Mouse (Mus musculus): ENCODE measurements around the gene Dhx15.
"Not testable (repeated sequence)": the region's sequence is repeated elsewhere in the genome, so short reads cannot be mapped to it uniquely, and the experiment has no call there.

The Dhx15 gene

DNA sequence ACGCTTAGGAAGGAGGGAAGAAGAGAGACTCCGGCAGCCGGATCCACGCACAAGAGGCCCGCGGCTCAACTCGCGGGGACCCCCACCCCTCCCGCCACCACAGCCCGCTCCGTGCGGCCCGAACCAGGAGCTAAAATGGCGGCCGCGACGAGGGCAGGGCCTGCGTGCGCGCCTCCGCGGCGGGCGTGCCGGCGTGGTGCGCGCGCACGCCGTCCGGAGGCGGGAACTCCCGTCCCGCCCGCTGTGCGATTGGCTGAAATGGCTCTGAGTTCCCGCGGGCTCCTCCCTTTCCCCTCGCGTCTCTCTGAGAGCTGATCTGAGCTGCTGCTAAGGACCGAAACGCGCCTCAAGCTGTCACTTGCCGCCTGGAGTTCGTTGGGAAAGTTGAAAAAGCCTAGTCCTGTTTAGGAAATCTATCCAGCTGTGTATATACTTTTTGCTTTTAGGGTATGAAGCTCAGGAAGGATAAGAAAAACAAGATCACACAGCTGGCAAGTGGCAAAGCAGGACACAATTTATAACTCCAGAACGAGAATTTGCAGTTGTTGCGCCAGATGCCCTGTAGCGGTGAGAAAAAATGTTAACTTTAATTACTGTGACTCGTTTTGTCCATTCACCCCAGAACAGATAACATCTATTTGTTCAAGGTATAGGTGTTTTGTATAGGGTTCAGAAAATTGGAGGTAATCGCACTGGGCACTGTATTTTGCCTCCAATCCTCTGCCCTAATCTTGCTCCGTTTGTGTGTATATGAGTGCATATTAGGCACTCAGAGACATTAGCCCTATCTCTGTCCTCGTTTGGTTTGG is at the start of gene Dhx15:
Gene Dhx15 (minus strand): TSS at position 144 of the 809 bp plus-strand sequence.
- DNase-seq (ENCODE audit: low spot score in 2 of 2) = peak; percentile 91 to 92

DNA sequence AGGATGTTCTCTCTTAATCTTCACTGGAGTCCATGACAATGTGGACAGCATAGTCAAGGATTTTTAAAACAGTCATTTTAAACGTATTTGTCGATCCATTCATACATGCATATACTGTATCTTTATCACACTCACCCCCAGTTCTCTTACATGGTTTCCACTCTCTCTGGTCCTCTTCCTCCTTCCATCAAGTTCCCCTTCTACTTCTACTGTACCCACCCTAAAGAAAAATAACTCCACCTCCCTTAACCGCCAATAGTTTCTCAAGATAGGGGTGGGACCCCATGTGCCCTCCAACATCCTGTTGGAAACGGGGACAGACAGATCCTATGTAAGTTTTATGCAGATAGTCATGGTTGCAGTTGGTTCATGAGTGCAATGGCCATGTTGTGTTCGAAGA is 48.6 kb upstream of the Dhx15 start:
- DNase-seq (ENCODE audit: low spot score in 2 of 2) = no peak

DNA sequence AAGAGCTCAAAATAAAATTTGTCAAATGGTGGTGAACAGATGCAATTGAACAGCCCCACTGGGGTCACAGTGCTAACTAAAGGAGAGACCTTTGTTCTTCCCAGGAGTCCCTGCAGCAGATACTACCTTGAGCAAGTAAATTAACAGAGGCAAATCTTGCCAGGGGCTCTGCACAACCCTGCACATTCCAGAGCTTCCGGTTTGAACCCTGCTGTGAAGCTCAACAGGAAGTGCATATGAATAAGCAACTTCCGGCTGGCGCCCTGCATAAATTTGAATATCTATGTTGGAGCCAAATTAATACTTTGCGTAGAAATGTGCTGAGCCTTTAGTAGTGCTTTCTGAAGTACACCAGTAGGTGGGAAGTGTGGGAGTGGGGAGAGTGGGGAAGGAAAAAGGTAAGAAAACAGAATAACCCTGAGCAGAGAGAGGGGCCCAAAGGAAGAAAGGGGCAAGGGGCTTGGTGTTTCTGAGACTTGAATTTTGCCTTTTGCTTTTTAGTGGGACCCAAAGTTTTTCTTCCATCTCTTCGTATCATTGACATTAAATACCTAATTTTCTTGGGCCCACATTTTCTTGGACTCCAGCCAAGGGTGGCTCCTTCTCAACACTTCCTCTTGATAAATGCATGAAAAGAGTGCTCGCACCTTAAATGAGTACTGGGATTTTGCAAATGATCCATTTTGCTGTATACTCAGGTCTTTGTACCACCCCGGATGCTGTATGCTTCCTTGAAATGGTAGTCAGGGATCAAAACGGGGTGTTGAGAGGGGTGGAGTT is 47.8 kb upstream of the Dhx15 start:
- DNase-seq (ENCODE audit: low spot score in 2 of 2) = no peak

GRCm38 (mm10) chr5:52236585-52236984 is 46.3 kb upstream of the Dhx15 start:
- DNase-seq (ENCODE audit: low spot score in 2 of 2) = not testable (repeated sequence)

DNA sequence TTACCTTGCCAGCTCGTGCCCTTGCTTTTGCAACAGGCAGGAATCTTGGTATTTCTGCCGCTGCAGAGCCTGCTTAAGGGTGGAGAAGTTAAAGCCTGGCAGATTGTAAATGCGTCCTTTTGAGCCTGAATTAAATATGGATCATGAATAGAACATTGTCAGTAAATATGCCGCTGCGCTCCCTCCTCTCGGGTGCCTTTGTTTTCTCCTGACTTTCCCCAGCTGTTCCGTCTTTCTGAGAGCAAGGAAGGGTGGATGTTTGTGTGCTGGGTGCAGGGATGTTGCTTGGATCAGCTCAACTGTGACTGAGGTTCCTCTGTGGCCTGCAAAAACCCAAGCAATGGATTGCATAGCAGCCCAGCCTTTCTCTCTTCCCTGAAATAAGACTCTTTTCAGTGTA is 44.3 kb upstream of the Dhx15 start:
- DNase-seq (ENCODE audit: low spot score in 2 of 2) = no peak

DNA sequence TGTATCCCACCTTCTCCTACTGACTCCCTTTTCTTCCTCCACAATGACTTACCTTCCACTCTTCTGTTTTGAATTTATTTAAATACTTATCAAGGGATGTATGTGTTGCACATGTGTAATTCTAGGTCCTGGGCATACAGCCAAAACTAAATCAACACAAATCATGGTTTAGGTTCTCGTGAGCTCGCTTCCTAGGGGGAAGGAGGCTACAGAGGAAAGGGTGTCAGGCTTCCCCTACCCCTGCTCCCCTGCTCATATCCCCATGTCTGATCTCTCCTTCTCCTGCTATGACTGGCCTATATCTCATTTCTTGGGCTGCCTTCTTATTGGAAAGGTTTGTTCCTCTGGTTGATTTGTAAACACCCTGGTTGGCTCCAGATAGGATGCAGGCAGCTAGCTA is 43.6 kb upstream of the Dhx15 start:
- DNase-seq (ENCODE audit: low spot score in 2 of 2) = no peak

- peak in 1 of 2 experiments; percentile 7 for DNase-seq (ENCODE audit: low spot score in 2 of 2)
These were observed 42.3 kb upstream of the Dhx15 start for GRCm38 (mm10) chr5:52232611-52233010.

DNA sequence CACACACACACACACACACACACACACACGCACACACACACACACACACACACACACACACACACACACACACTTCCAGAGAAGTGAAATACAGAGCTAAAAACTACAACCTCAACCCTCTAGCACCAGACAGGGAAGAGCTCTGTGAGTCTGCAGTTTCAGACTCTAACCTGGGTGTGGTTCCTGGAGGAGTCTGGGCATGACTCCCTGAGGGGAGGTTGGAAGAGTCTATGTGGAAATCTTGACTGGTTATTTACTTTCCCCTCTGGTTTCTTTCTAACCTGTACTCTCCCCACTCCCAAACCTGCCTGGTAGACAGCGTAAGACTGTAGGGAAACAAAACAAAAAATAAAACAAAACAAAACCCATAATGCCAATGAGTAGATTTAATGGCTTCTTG is 41.9 kb upstream of the Dhx15 start:
- DNase-seq (ENCODE audit: low spot score in 2 of 2) = no peak

GRCm38 (mm10) chr5:52230466-52230865 is 40.2 kb upstream of the Dhx15 start:
- DNase-seq (ENCODE audit: low spot score in 2 of 2) = no peak

GRCm38 (mm10) chr5:52226677-52227076 is 36.4 kb upstream of the Dhx15 start:
- DNase-seq (ENCODE audit: low spot score in 2 of 2) = no peak

- DNase-seq (ENCODE audit: low spot score in 2 of 2) = no peak
These were observed 31.3 kb upstream of the Dhx15 start for GRCm38 (mm10) chr5:52221596-52221995.

- no peak for DNase-seq (ENCODE audit: low spot score in 2 of 2)
These were observed 29.9 kb upstream of the Dhx15 start for GRCm38 (mm10) chr5:52220013-52220804.

GRCm38 (mm10) chr5:52218238-52218637 is 27.9 kb upstream of the Dhx15 start:
- no peak for DNase-seq (ENCODE audit: low spot score in 2 of 2)

DNA sequence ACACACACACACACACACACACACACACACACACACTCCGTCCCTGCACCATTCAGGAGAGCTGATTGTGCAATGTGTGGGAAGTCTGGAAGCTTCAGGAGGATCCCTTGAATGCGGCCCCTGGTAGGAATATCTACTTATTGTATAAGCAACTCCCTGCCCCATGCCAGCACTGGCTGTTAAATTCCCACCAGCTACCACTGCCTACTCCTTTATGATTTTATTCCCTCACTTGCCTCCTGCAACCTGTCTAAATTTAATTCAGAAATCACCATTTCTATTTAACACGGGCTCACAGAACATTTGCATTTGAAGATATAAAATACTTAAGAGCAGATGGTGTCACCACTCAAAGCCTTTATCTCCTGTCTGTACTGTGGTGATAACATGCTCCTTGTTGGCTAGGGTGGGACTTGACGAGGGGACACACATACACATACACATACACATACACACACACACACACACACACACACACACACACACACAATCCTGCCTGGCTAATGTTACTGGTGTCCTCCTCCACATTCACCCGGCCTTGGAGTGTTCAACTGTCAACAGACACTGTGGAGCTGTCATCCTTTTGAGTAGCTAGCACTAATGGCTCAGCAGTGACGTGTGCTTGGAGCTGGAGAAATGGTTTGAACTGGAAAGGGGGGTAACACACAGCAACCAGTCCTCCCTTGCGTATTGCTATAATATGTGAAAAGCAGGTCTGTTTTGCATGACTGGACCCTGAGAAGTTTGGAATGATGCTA is 23.0 kb upstream of the Dhx15 start:
- no peak for DNase-seq (ENCODE audit: low spot score in 2 of 2)

GRCm38 (mm10) chr5:52191180-52191468 is 810 bp upstream of the Dhx15 start:
- no peak for DNase-seq (ENCODE audit: low spot score in 2 of 2)

GRCm38 (mm10) chr5:52189664-52190365 is 499 bp downstream of the Dhx15 start:
- DNase-seq (ENCODE audit: low spot score in 2 of 2) = peak; percentile 55 to 61

- no peak for DNase-seq (ENCODE audit: low spot score in 2 of 2)
These were observed 2.1 kb downstream of the Dhx15 start for GRCm38 (mm10) chr5:52188206-52188605.

DNA sequence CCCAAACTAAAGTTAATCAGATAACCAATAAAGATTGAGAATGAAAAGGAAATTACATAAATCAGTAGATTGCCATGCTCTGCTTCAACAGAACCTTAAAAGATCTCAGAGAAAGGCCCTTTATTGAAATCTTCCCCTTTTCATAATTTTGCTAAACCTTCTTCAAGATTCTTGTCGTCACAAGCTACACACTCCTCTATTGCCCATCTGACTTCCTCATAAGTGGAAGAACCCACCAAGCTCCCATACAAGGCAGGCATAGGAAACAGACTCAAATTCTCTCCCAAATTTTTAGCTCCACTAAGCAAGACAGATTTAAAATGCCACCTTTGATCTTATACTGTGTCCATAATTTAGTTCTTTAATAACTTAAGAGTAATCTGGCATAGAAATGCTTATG is 13.0 kb downstream of the Dhx15 start:
- DNase-seq (ENCODE audit: low spot score in 2 of 2) = no peak

GRCm38 (mm10) chr5:52168468-52168867 is 21.8 kb downstream of the Dhx15 start:
- DNase-seq (ENCODE audit: low spot score in 2 of 2) = no peak

DNA sequence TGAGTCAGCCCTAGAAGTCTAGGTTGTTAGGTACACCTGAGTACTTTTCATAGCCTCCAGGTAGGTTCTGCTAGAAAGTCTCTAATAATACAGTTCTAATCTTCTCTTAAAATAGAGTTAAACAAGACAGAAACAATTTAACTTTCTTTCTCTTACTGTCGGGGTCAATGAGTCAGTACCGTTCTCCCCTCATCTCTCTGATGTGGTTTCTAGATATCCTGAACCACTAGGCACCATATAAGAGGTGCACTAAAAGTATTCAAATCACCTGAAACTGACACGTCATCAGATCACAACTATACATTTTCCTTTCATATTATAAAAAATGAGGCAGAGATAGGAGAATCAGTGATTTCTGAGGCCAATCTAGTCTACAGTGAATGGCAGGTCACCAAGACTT is 41.2 kb downstream of the Dhx15 start:
- DNase-seq (ENCODE audit: low spot score in 2 of 2) = no peak

DNA sequence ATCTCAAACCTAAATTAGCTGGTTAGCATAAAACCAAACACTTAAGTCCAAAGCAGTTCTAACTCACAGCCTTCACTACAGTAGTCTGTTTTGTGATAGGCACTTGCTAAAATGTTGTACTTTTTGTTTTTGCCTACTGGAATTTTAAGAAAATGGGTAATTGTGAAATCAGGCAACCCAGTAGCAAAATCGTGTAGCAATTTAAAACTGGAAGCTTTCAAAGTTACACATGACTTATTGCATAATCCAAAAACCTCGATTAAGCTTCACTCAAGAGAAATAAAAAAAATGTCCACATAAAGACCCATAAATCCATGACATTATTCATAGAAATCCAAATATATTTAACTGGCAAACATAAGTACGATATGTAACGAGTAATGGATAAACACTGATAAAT is 43.2 kb downstream of the Dhx15 start:
- DNase-seq (ENCODE audit: low spot score in 2 of 2) = no peak
